Mouse (Mus musculus): Measurements from ENCODE around the gene Gm21746. TPM values are rescaled to one million over a fixed set of nuclear protein-coding genes. Genes with fewer than 3 reads are reported as not detected.

Gm21746 gene
- not detected in 2 replicates for polyA plus RNA-seq (2015; fragmentation: Nextera tagmentation; extraction: Ambion mirVana)

DNA sequence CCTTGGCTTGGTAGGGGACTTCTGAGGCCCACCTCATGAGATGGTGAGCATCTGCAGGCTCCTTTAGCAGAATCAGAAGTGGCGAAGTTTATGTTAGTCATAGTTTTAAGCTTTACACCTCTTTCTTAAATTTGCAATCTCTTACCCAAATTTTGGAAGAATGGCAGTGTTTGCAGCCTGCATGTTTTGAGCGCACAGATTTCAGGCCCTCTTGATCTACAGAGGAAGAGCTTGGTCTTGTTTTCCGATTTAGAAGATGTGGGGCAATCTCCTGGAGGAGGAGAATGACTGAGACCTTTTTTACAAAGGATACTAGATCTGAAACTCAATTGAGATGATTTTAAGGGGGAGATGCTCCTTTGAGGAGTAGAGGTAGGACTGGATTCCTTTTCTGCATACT, at the start of gene Gm21746:
Gene Gm21746 (minus strand): TSS at position 101 of the 400 bp plus-strand sequence.

DNA sequence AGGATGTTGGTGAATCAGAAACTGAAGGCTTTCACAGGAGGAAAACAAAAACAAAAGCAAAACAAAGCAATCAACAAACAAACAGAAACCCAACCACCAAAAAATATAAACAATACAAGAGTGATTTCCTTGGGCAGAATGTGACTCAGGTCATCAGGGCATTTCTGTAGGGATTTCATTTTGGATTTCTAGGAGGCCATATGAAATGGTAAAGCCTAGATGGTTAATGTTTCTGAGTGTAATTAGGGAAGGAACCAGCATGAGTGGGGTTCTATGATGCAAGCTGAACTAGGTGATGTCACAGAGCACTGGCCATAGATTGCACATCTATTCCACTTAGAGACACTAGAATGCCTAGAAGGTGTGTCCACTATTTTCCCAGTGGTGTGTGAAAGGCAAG, 29.0 kb upstream of the Gm21746 start, which contains the start of gene Gm20873:
Gene Gm20873 (plus strand): TSS at position 301 of the 400 bp plus-strand sequence.

Other genes with a start within 250 kb of the Gm21746 start
- not detected in 2 replicates for gene Gm20873, start 29.1 kb upstream of the Gm21746 start, polyA plus RNA-seq (2015; fragmentation: Nextera tagmentation; extraction: Ambion mirVana)